Mouse (Mus musculus): ENCODE measurements around the gene Slc51b. TPM values are rescaled to one million over a fixed set of nuclear protein-coding genes. Genes with fewer than 3 reads are reported as not detected.
A peak's percentile ranks its signal among the peaks of the same experiment; 100 is the strongest.

The Slc51b gene
- polyA plus RNA-seq, 1 experiment from 2014 or later, result 16.4 TPM

- 19% methylated on average over 3 of the region's 3 CpGs for WGBS
- 0 out of 2 replicates have a peak, but pooled peaks have one; percentile 5 for ATAC-seq
- no peaks in the 10 kb centered on the region for H3K27me3 ChIP-seq (replicated peaks; ENCODE audit: control insufficient read depth, insufficient read depth, low read length)
- peaks cover 4% of the 10 kb centered on the region; the same call in 1 of the 2 replicates for H3K4me1 ChIP-seq (ENCODE audit: control insufficient read depth, insufficient read depth, low read length)
- H3K9me3 ChIP-seq (ENCODE audit: control insufficient read depth, low read length), result no peaks in the 10 kb centered on the region
- H3K4me3 ChIP-seq (ENCODE audit: low read length), result no peak overlapping the region
- H3K9ac ChIP-seq (ENCODE audit: low read depth, low read length), result no peak overlapping the region
- H3K27ac ChIP-seq (ENCODE audit: low read length), result peak overlapping the region; percentile 29; the same call in 1 of the 2 replicates
- no peak overlapping the region for H3K4me2 ChIP-seq (ENCODE audit: low read depth, low read length)
- H3K36me3 ChIP-seq (ENCODE audit: control insufficient read depth, insufficient read depth, low read length), result no peaks in the 10 kb centered on the region
These were observed 1.6 kb upstream of the Slc51b start for GRCm38 (mm10) chr9:65424393-65424792.

- H3K4me3 ChIP-seq (ENCODE audit: low read length), result no peak overlapping the region
- 73% methylated on average over 3 of the region's 3 CpGs for WGBS
These were observed 3.1 kb downstream of the Slc51b start for GRCm38 (mm10) chr9:65419633-65420032.

GRCm38 (mm10) chr9:65417738-65418137 is 5.0 kb downstream of the Slc51b start:
- 37% methylated on average over 3 of the region's 3 CpGs for WGBS
- Histone ChIP-seq H3K27ac (ENCODE audit: low read length) (no peak overlapping the region), H3K9ac (ENCODE audit: low read depth, low read length) (no peak overlapping the region), H3K4me2 (ENCODE audit: low read depth, low read length) (no peak overlapping the region), H3K36me3 (ENCODE audit: control insufficient read depth, insufficient read depth, low read length) (no peaks in the 10 kb centered on the region), H3K27me3 (replicated peaks; ENCODE audit: control insufficient read depth, insufficient read depth, low read length) (peaks cover 5% of the 10 kb centered on the region; the same call in 1 of the 2 replicates), H3K9me3 (ENCODE audit: control insufficient read depth, low read length) (no peaks in the 10 kb centered on the region), H3K4me1 (ENCODE audit: control insufficient read depth, insufficient read depth, low read length) (no peaks in the 10 kb centered on the region), H3K4me3 (ENCODE audit: low read length) (no peak overlapping the region)
- ATAC-seq, result no peak

More at GRCm38 (mm10) chr9:65419633-65420032, 3.1 kb downstream of the Slc51b start:
- Histone ChIP-seq H3K4me2 (ENCODE audit: low read depth, low read length) (no peak overlapping the region), H3K27ac (ENCODE audit: low read length) (no peak overlapping the region), H3K4me1 (ENCODE audit: control insufficient read depth, insufficient read depth, low read length) (peaks cover 4% of the 10 kb centered on the region; the same call in 1 of the 2 replicates), H3K9me3 (ENCODE audit: control insufficient read depth, low read length) (no peaks in the 10 kb centered on the region), H3K9ac (ENCODE audit: low read depth, low read length) (no peak overlapping the region), H3K36me3 (ENCODE audit: control insufficient read depth, insufficient read depth, low read length) (no peaks in the 10 kb centered on the region), H3K27me3 (replicated peaks; ENCODE audit: control insufficient read depth, insufficient read depth, low read length) (no peaks in the 10 kb centered on the region)
- ATAC-seq, result no peak

- H3K4me1 ChIP-seq (ENCODE audit: control insufficient read depth, insufficient read depth, low read length), result peaks cover 6% of the 10 kb centered on the region
- no peaks in the 10 kb centered on the region for H3K9me3 ChIP-seq (ENCODE audit: control insufficient read depth, low read length)
- no peak overlapping the region for H3K27ac ChIP-seq (ENCODE audit: low read length)
- H3K4me2 ChIP-seq (ENCODE audit: low read depth, low read length), result no peak overlapping the region
- H3K4me3 ChIP-seq (ENCODE audit: low read length), result no peak overlapping the region
- ATAC-seq, result no peak
- no peak overlapping the region for H3K9ac ChIP-seq (ENCODE audit: low read depth, low read length)
- 63% methylated on average over 3 of the region's 3 CpGs for WGBS
- H3K36me3 ChIP-seq (ENCODE audit: control insufficient read depth, insufficient read depth, low read length), result no peaks in the 10 kb centered on the region
- H3K27me3 ChIP-seq (replicated peaks; ENCODE audit: control insufficient read depth, insufficient read depth, low read length), result peaks cover 5% of the 10 kb centered on the region; the same call in 1 of the 2 replicates
These were observed 11.4 kb downstream of the Slc51b start for GRCm38 (mm10) chr9:65411326-65411725.

- WGBS, result 91% methylated on average over 8 of the region's 8 CpGs
- ATAC-seq, result no peak
- no peaks in the 10 kb centered on the region for H3K36me3 ChIP-seq (ENCODE audit: control insufficient read depth, insufficient read depth, low read length)
- H3K9me3 ChIP-seq (ENCODE audit: control insufficient read depth, low read length), result no peaks in the 10 kb centered on the region
- no peak overlapping the region for H3K27ac ChIP-seq (ENCODE audit: low read length)
- H3K27me3 ChIP-seq (replicated peaks; ENCODE audit: control insufficient read depth, insufficient read depth, low read length), result peaks cover 5% of the 10 kb centered on the region; the same call in 1 of the 2 replicates
- H3K9ac ChIP-seq (ENCODE audit: low read depth, low read length), result no peak overlapping the region
- no peak overlapping the region for H3K4me3 ChIP-seq (ENCODE audit: low read length)
- no peak overlapping the region for H3K4me2 ChIP-seq (ENCODE audit: low read depth, low read length)
- peaks cover 6% of the 10 kb centered on the region for H3K4me1 ChIP-seq (ENCODE audit: control insufficient read depth, insufficient read depth, low read length)
These were observed 12.4 kb downstream of the Slc51b start for GRCm38 (mm10) chr9:65410378-65410777.

- WGBS, result 39% methylated on average over 5 of the region's 5 CpGs
- Histone ChIP-seq H3K27ac (ENCODE audit: low read length) (peak overlapping the region; percentile 49), H3K9ac (ENCODE audit: low read depth, low read length) (peak overlapping the region; percentile 15; the same call in 1 of the 2 replicates), H3K4me3 (ENCODE audit: low read length) (no peak overlapping the region), H3K36me3 (ENCODE audit: control insufficient read depth, insufficient read depth, low read length) (no peaks in the 10 kb centered on the region), H3K4me2 (ENCODE audit: low read depth, low read length) (no peak overlapping the region), H3K4me1 (ENCODE audit: control insufficient read depth, insufficient read depth, low read length) (peaks cover 6% of the 10 kb centered on the region), H3K9me3 (ENCODE audit: control insufficient read depth, low read length) (no peaks in the 10 kb centered on the region), H3K27me3 (replicated peaks; ENCODE audit: control insufficient read depth, insufficient read depth, low read length) (peaks cover 5% of the 10 kb centered on the region; the same call in 1 of the 2 replicates)
- peak; percentile 93 for ATAC-seq
These were observed 13.9 kb downstream of the Slc51b start for GRCm38 (mm10) chr9:65408871-65409295.

- 64% methylated on average over 3 of the region's 3 CpGs for WGBS
- no peaks in the 10 kb centered on the region for H3K36me3 ChIP-seq (ENCODE audit: control insufficient read depth, insufficient read depth, low read length)
- no peak overlapping the region for H3K4me2 ChIP-seq (ENCODE audit: low read depth, low read length)
- no peak overlapping the region for H3K27ac ChIP-seq (ENCODE audit: low read length)
- H3K9ac ChIP-seq (ENCODE audit: low read depth, low read length), result no peak overlapping the region
- H3K9me3 ChIP-seq (ENCODE audit: control insufficient read depth, low read length), result no peaks in the 10 kb centered on the region
- no peak overlapping the region for H3K4me3 ChIP-seq (ENCODE audit: low read length)
- peaks cover 6% of the 10 kb centered on the region for H3K4me1 ChIP-seq (ENCODE audit: control insufficient read depth, insufficient read depth, low read length)
- no peaks in the 10 kb centered on the region for H3K27me3 ChIP-seq (replicated peaks; ENCODE audit: control insufficient read depth, insufficient read depth, low read length)
- no peak for ATAC-seq
These were observed 14.9 kb downstream of the Slc51b start for GRCm38 (mm10) chr9:65407861-65408260.

- no peak for ATAC-seq
- Histone ChIP-seq H3K27me3 (replicated peaks; ENCODE audit: control insufficient read depth, insufficient read depth, low read length) (no peaks in the 10 kb centered on the region), H3K27ac (ENCODE audit: low read length) (no peak overlapping the region)
These were observed 15.4 kb downstream of the Slc51b start for GRCm38 (mm10) chr9:65407327-65407726.

GRCm38 (mm10) chr9:65405184-65405449 is 17.6 kb downstream of the Slc51b start:
- Histone ChIP-seq H3K4me3 (ENCODE audit: low read length) (no peak overlapping the region), H3K36me3 (ENCODE audit: control insufficient read depth, insufficient read depth, low read length) (no peaks in the 10 kb centered on the region), H3K9ac (ENCODE audit: low read depth, low read length) (no peak overlapping the region), H3K27me3 (replicated peaks; ENCODE audit: control insufficient read depth, insufficient read depth, low read length) (no peaks in the 10 kb centered on the region), H3K27ac (ENCODE audit: low read length) (no peak overlapping the region), H3K4me1 (ENCODE audit: control insufficient read depth, insufficient read depth, low read length) (peaks cover 6% of the 10 kb centered on the region), H3K9me3 (ENCODE audit: control insufficient read depth, low read length) (no peaks in the 10 kb centered on the region), H3K4me2 (ENCODE audit: low read depth, low read length) (no peak overlapping the region)
- WGBS, result 89% methylated on average over 2 of the region's 2 CpGs
- ATAC-seq, result no peak

More at GRCm38 (mm10) chr9:65407327-65407726, 15.4 kb downstream of the Slc51b start:
- no peaks in the 10 kb centered on the region for H3K9me3 ChIP-seq (ENCODE audit: control insufficient read depth, low read length)
- H3K4me2 ChIP-seq (ENCODE audit: low read depth, low read length), result no peak overlapping the region
- no peaks in the 10 kb centered on the region for H3K36me3 ChIP-seq (ENCODE audit: control insufficient read depth, insufficient read depth, low read length)
- WGBS, result 86% methylated on average over 5 of the region's 5 CpGs
- peaks cover 6% of the 10 kb centered on the region for H3K4me1 ChIP-seq (ENCODE audit: control insufficient read depth, insufficient read depth, low read length)
- no peak overlapping the region for H3K9ac ChIP-seq (ENCODE audit: low read depth, low read length)
- no peak overlapping the region for H3K4me3 ChIP-seq (ENCODE audit: low read length)

All from intestine, embryonic 16.5 days (tissue).